Mouse (Mus musculus): ENCODE data around the gene Vrtn.

DNA sequence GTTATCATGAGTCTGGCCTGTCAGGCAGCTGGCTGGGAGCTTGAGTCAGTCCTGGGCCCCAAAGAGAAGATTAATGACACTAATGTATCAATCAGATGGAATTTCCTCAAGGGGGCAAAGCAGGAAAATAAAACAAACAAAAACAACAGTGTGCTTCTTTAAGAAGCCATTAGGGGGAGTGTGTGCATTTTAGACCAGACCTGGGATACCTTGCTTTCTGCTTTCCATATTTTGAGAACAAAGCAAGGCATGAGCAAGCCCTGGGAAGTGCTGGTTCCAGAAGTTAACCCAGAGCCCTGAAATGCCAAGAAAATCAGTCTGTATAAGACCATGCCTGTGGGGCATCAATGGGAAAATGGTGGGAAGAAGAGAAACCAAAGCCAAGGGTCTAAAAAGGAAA, 19.8 kb upstream of the Vrtn start:
- no peak for TF ChIP-seq USF1 (IDR thresholded peaks at IDR 0.05; ENCODE audit: low read depth)
- no peak for TF ChIP-seq POLR2A (IDR thresholded peaks at IDR 0.05; ENCODE audit: insufficient read length, low read depth)
- TF ChIP-seq E2F4 (IDR thresholded peaks at IDR 0.05; ENCODE audit: insufficient read depth): no peak
- no peak for TF ChIP-seq TCF3 (IDR thresholded peaks at IDR 0.05; ENCODE audit: insufficient read length, low read depth)
- TF ChIP-seq MYOG (IDR thresholded peaks at IDR 0.05; ENCODE audit: control insufficient read depth in 1 of 3, insufficient read depth in 1 of 3, insufficient read length in 2 of 3, low read depth in 2 of 3): no peak
- TF ChIP-seq CEBPB (IDR thresholded peaks at IDR 0.05; ENCODE audit: insufficient read depth, poor library complexity, severe bottlenecking): no peak
